Mouse (Mus musculus): ENCODE measurements around the gene Mroh8.
"Not testable (repeated sequence)": the region's sequence is repeated elsewhere in the genome, so short reads cannot be mapped to it uniquely, and the experiment has no call there.

The Mroh8 gene

DNA sequence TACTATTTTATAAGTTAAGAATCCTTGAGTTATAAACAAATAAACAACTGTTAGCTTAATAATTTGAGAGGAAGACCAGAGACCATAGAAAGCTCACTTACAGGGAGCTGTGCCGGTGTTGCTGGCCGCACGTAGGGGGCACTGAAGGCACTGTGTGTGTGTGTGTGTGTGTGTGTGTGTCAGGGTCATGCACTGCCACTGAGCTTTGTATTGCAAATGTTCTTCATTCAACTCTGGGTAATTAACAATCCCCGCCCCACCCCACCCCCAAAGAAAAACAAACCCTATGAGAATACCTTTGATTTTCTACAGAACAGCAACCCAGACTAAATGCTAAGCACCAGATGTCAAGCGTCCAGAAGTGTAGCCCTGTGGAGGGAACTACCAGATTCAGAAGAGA, 92.8 kb downstream of the Mroh8 start:
- no peak for DNase-seq

GRCm38 (mm10) chr2:157185022-157185660, 94.2 kb downstream of the Mroh8 start:
- DNase-seq = no peak

DNA sequence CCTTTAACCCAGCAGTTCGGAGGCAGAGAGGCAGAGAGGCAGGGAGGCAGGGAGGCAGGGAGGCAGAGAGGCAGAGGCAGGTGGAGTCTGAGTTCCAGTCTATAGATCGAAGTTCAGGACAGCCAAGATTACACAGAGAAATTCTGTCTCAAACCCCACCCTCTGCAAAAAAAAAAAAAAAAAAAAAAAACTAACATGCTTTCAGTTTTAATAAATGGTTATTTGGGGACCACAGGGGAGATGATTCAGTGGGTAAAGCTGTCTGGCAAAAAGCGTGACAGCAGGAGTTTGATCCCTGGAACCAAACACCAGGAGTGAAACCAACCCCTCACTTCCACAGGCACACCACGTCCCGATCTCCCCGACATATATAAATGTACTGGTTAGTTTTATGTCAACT, 101.2 kb downstream of the Mroh8 start:
- no peak for DNase-seq

- DNase-seq = no peak
Measured at GRCm38 (mm10) chr2:157176248-157176647, 103.1 kb downstream of the Mroh8 start.

- peak; percentile 10 for DNase-seq
Measured at GRCm38 (mm10) chr2:157174416-157174815, 104.9 kb downstream of the Mroh8 start.

DNA sequence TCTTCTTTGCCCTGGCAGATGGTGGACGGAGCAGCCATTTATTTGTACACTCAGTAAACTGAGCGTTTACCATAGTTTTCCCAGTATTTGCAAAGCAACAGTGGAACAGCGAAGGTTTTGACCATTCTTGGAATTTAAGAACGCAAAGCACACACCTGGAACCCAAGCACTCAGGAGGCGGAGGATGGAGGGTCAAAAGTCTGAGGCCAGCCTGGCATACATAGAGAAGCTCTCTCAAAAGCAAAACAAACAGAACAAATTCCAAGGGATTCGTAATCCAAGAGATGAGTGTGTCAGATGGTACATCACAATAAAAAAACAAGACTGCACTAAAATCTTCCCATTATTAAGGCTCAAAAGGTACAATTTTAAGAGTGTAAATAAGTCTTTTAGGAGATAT, 105.8 kb downstream of the Mroh8 start:
- no peak for DNase-seq

GRCm38 (mm10) chr2:157172984-157173383, 106.4 kb downstream of the Mroh8 start:
- DNase-seq = no peak

DNA sequence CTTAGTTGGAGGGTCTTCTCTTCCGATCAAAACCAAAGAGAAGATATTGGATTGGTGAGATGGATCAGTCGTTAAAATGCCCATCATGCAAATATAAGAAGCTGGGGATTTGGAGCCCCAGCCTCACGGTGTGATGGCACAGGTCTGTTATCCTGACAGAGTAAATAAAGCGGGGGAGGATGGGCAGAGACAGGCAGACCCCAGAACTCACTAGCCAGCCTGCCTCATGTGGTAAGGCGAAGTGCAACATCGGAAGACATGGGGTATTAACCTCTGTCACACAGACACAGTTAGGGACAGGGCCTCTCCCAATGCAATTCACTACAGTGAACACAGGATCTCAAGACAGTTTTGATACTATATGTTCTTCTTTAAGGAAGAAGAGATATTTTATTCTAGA, 108.7 kb downstream of the Mroh8 start:
- DNase-seq = peak; percentile 16

DNA sequence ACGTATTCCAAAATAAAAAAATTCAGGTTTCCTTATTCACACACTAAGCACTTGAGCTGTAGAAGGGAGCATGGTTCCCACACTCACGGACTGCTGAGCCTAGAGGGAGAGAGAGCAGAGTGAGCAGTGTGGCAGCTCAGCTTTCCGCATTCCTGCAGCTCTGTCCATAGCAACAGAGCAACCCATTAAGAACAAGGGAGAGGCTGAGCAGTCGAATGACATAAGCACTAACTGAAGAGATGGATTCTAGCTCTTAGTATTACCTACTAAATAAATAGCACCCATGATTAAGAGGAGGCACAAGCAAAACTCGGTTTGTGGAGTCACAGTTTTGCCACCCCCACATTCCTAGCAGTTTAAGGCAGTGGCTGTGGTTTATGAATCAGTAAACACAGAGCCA, 109.2 kb downstream of the Mroh8 start:
- peak; percentile 62 for DNase-seq

GRCm38 (mm10) chr2:157166371-157167080, 112.8 kb downstream of the Mroh8 start:
- DNase-seq = no peak

DNA sequence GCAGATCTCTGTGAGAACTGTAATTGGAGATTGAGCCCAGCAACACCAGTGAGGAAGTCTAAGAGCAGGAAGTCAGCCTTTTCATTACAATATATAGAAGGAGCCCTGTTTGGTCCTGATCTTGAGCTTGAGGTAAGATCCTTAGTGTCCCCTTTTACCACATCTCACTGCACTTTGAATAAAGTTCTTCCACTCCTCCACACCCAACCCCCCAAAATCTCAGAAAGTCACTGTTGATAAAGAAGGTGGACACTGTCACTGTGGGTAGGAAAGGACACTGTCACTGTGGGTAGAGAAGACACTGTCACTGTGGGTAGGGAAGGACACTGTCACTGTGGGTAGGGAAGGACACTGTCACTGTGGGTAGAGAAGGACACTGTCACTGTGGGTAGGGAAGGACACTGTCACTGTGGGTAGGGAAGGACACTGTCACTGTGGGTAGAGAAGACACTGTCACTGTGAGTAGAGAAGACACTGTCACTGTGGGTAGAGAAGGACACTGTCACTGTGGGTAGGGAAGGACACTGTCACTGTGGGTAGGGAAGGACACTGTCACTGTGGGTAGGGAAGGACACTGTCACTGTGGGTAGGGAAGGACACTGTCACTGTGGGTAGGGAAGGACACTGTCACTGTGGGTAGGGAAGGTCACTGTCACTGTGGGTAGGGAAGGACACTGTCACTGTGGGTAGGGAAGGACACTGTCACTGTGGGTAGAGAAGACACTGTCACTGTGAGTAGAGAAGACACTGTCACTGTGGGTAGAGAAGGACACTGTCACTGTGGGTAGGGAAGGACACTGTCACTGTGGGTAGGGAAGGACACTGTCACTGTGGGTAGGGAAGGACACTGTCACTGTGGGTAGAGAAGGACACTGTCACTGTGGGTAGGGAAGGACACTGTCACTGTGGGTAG, 113.8 kb downstream of the Mroh8 start:
- not testable (repeated sequence) for DNase-seq

- DNase-seq = no peak
Measured at GRCm38 (mm10) chr2:157164101-157164500, 115.2 kb downstream of the Mroh8 start.
